Mouse (Mus musculus) liver, adult 2 months (tissue): Measurements from ENCODE around the gene Nsmce1. TPM values are rescaled to one million over a fixed set of nuclear protein-coding genes. Genes with fewer than 3 reads are reported as not detected.

Experiments used
- DNase-seq: peaks from one replicate; pipeline ENCODE4 v3.0.0-alpha.2; 2011; ENCODE audit warnings: low read depth, low spot score; ENCODE audit errors: extremely low read depth
- H3K27ac ChIP-seq: fragments of 200-500 bp; replicated peaks from 2 replicates; pipeline ENCODE4 v1.5.1; 2012; ENCODE audit warnings: low read depth, mild to moderate bottlenecking, control low read depth, inconsistent platforms, low read length; ENCODE audit not compliant: insufficient read depth
- H3K27me3 ChIP-seq: fragments of 200-500 bp; 2 replicates; pipeline ENCODE4 v1.6.1; 2012; ENCODE audit warnings: mild to moderate bottlenecking, moderate library complexity, low read length, inconsistent platforms; ENCODE audit not compliant: control insufficient read depth, insufficient read depth
- H3K36me3 ChIP-seq: fragments of 200-500 bp; 2 replicates; pipeline ENCODE4 v1.6.1; 2012; ENCODE audit warnings: low read length, inconsistent platforms; ENCODE audit not compliant: control insufficient read depth, insufficient read depth
- H3K4me1 ChIP-seq: fragments of 200-500 bp; 2 replicates; pipeline ENCODE4 v1.6.1; 2011; ENCODE audit warnings: low read length; ENCODE audit not compliant: control insufficient read depth, insufficient read depth
- H3K4me3 ChIP-seq: fragments of 200-500 bp; 2 replicates; pipeline ENCODE4 v1.5.1; 2011; ENCODE audit warnings: low read depth, mild to moderate bottlenecking, control low read depth, low read length, moderate library complexity; ENCODE audit not compliant: insufficient read depth
- H3K79me2 ChIP-seq: fragments of 200-500 bp; 2 replicates; pipeline ENCODE4 v1.6.1; 2012; ENCODE audit warnings: inconsistent platforms, mild to moderate bottlenecking, low read length, moderate library complexity; ENCODE audit not compliant: control insufficient read depth, insufficient read depth
- H3K9ac ChIP-seq: fragments of 200-500 bp; 2 replicates; pipeline ENCODE4 v1.6.1; 2012; ENCODE audit warnings: low read depth, mild to moderate bottlenecking, control low read depth, inconsistent platforms, low read length
- CTCF ChIP-seq: fragments of 200-500 bp; IDR thresholded peaks from 2 replicates; pipeline ENCODE4 v1.5.1; 2011; ENCODE audit warnings: low read depth, low read length, control low read depth
- POLR2A ChIP-seq: fragments of 200-500 bp; IDR thresholded peaks from 2 replicates; pipeline ENCODE4 v1.6.1; 2011; ENCODE audit warnings: low read length, control low read depth; ENCODE audit not compliant: insufficient read depth; ENCODE audit errors: extremely low read depth
- WGBS: fragments of 180-500 bp; shearing (Covaris S2); methylation state at CpG from one replicate; pipeline ENCODE4 v1.1.7; 2018; 5-methylcytosine and 5-hydroxymethylcytosine counted together
- polyA plus RNA-seq: library from polyadenylated mRNA; depleted of rRNA; stranded (reverse); fragments of >200 nt; gene quantifications from 2 replicates; pipeline ENCODE4 v1.2.3, GENCODE M21; 2012
- total RNA-seq: library from RNA; depleted of rRNA; stranded (reverse); fragments of >200 nt; gene quantifications from 2 replicates; pipeline ENCODE4 v1.2.3, GENCODE M21; 2014

Nsmce1 gene
- total and polyA plus RNA-seq, 2 experiments: 19.3 to 19.9 TPM

DNA sequence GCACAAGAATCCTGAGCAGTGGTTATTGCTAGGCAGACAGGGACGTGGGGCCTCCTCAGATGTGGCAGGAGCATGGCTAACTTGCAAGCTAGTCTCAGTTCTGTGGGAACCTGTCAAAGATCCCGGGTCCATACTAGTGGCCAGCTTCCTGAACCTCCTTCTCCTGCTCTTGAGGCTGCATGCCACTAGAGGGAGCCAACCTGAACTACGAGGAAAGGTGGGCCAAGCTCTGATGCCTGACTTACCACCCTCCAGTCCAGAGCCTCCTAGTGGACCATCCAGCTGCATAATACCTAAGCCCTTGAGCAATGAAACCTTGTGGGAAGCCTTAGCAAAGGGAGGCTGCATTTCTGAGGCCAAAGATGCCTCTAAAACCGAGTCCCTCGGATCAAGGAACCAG is 21.5 kb downstream of the Nsmce1 start:
- no peak overlapping the region for H3K4me3 ChIP-seq
- H3K9ac ChIP-seq: no peak overlapping the region
- H3K27me3 ChIP-seq: no peaks in the 10 kb centered on the region
- no peak for TF ChIP-seq POLR2A
- TF ChIP-seq CTCF: peak; percentile 90
- DNase-seq: peak; percentile 36
- H3K27ac ChIP-seq: no peak overlapping the region
- H3K36me3 ChIP-seq: no peaks in the 10 kb centered on the region
- WGBS: 42% methylated on average over 5 of the region's 5 CpGs
- no peaks in the 10 kb centered on the region for H3K79me2 ChIP-seq
- H3K4me1 ChIP-seq: peaks cover 3% of the 10 kb centered on the region; the same call in 1 of the 2 replicates

DNA sequence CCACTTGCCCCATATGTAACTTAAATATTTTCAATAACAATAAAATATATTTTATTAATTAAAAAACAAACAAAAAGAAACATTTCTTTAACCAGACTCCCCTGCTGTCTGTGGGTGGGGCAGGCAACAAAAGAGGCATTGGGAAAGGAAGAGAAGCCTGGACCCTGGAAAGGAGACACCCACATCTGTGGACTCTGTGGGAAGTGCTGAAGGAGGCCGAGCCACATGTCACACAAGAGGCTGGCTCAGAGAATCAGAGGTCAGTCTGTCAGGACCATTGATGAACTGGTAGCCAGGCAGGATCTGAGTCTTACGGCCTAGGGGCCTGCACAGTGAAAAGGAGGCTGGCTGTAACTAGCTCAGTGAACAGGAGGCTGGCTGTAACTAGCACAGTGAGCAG is 29.2 kb downstream of the Nsmce1 start:
- TF ChIP-seq CTCF (no peak), POLR2A (no peak)
- H3K36me3 ChIP-seq: peaks cover 1% of the 10 kb centered on the region; the same call in 1 of the 2 replicates

DNA sequence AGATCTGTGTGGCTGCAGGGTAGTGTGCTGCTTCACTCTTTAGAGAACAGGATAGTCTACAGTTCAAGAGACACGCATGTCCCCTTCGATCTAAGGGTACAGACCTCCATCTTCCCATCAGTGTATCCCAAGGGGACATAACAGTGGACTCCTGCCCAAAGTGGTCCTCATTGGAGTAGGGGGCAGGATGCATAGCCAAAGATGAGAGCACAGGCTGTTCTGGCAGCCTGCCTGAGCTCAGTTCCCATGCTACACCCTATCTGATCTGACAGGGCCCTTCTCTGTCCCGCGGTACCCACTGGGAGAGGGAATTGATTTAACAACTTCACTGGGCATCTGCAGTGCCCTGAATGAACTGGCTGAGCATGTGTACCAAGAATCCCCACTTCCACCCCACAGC is 37.7 kb downstream of the Nsmce1 start:
- WGBS: 99% methylated on average over 4 of the region's 4 CpGs
- H3K36me3 ChIP-seq: no peaks in the 10 kb centered on the region

More for the DNA sequence above, 29.2 kb downstream of the Nsmce1 start:
- DNase-seq: no peak
- Histone ChIP-seq H3K4me3 (no peak overlapping the region), H3K9ac (no peak overlapping the region), H3K27ac (no peak overlapping the region), H3K79me2 (no peaks in the 10 kb centered on the region), H3K27me3 (no peaks in the 10 kb centered on the region), H3K4me1 (no peaks in the 10 kb centered on the region)
- 91% methylated on average over 2 of the region's 2 CpGs for WGBS

DNA sequence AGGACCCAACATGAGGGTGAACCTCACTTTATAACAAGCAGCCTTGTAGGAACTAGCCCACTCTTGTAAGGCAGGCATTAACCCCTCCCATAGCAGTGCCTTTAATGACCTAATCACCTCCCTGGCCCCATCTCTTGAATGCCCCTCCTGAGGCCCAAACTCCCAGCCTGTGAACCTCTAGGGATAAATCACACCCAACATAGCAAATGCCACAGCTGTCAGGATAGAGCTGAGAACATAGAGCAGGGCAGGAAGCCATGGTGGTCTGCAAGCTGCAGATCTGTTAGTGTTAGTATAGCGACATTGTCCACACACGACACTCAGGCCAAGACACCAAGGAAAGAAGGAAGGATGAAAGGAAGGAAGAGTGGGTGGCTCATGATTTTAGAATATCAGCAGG is 40.3 kb downstream of the Nsmce1 start:
- DNase-seq: no peak
- Histone ChIP-seq H3K4me1 (no peaks in the 10 kb centered on the region), H3K4me3 (no peak overlapping the region), H3K36me3 (no peaks in the 10 kb centered on the region), H3K79me2 (no peaks in the 10 kb centered on the region), H3K9ac (no peak overlapping the region), H3K27me3 (no peaks in the 10 kb centered on the region), H3K27ac (no peak overlapping the region)
- no peak for TF ChIP-seq CTCF
- TF ChIP-seq POLR2A: no peak
- WGBS: 95% methylated on average over 2 of the region's 2 CpGs

More for the DNA sequence above, 37.7 kb downstream of the Nsmce1 start:
- Histone ChIP-seq H3K79me2 (no peaks in the 10 kb centered on the region), H3K27me3 (no peaks in the 10 kb centered on the region), H3K4me1 (no peaks in the 10 kb centered on the region), H3K9ac (no peak overlapping the region), H3K4me3 (no peak overlapping the region), H3K27ac (no peak overlapping the region)
- TF ChIP-seq POLR2A (no peak), CTCF (no peak)
- no peak for DNase-seq

DNA sequence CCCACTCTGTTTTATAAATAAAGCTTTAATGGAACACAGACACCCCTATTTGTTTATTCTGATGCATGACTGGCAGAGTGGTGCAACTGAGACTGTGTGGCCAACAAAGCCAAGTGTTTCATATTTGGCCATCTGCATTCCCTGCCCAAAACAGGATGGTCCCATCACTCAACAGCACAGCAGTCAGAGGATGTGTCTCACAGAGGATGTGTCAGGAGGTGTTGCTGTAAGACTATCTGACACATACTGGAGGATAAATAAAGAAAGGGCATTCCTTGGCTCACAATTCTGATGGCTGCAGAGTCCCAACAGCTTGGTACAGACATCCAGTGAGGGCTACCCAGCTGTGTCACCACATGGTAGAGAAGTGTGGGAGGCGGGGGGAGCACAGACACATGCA is 40.7 kb downstream of the Nsmce1 start:
- Histone ChIP-seq H3K4me3 (no peak overlapping the region), H3K27ac (no peak overlapping the region), H3K9ac (no peak overlapping the region), H3K27me3 (no peaks in the 10 kb centered on the region), H3K36me3 (no peaks in the 10 kb centered on the region), H3K4me1 (no peaks in the 10 kb centered on the region), H3K79me2 (no peaks in the 10 kb centered on the region)
- no peak for DNase-seq
- TF ChIP-seq CTCF (no peak), POLR2A (no peak)
- 100% methylated on average over 1 of the region's 1 CpGs for WGBS

DNA sequence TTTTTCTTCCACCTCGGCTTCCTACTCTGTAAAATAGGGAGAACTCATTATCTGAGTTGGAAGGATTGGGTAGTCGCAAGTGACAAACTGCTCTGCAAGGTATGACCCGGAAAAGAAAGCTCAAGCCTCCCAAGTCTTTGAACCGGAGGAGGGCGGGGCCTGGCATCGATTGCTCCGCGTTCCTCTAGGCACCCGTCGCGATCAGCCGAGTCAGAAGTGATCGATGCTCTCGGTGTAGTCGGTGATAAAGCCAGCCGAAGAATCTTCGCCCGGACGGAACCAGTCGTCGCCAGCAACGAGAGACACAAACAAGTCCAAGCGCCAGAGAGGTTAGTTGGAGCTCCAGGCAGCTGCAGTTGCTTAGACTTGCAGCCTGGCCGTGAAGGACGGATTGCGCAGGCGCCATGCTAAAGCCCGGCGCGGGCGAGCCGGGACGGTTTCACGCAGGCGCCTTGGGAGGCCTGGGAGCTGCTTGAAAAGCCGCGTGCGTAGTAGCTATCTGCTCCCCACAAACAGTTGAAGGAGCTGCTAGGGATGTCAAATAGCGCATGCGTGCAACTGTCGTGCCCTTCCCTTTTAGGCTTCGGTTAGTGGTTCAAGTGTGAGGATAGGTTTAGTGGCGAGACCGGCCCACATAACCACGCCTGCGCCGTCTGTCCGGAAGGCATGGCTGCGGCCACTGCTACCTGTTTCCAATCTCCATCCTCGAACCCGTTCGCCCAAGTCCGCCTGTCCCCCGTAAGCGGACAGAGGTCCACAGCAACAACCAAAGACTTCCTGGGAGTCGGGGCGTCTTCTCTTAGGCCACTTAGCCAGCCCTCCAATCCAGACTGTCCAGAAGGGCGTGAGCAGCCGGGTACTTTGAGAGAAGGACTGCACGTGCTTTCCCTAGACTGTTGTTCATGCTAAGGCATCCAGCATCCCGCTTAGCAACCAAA is 46.7 kb downstream of the Nsmce1 start, which contains the start of gene Kdm8:
Gene Kdm8, plus strand, starts transcription at position 213 of the 938 bp plus-strand sequence.
- no peaks in the 10 kb centered on the region for H3K79me2 ChIP-seq

More for the DNA sequence above, 46.7 kb downstream of the Nsmce1 start, which contains the start of gene Kdm8:
- TF ChIP-seq POLR2A (no peak), CTCF (no peak)
- peak within 1 kb of the TSS; percentile 68 for H3K4me3 ChIP-seq
- peak; percentile 96 for DNase-seq
- H3K27me3 ChIP-seq: no peaks in the 10 kb centered on the region
- no peaks in the 10 kb centered on the region for H3K36me3 ChIP-seq
- peak within 1 kb of the TSS; percentile 82 for H3K27ac ChIP-seq
- H3K9ac ChIP-seq: peak within 1 kb of the TSS; percentile 77
- peaks cover 6% of the 10 kb centered on the region for H3K4me1 ChIP-seq
- WGBS: under 1% methylated on average over 61 of the region's 61 CpGs
